Mouse (Mus musculus): ENCODE data around the gene Soat1. TPM values are rescaled to one million over a fixed set of nuclear protein-coding genes. Genes with fewer than 3 reads are reported as not detected.

Soat1 gene
- total and polyA plus RNA-seq, 2 experiments from 2014 or later: 16.2 to 35.8 TPM

DNA sequence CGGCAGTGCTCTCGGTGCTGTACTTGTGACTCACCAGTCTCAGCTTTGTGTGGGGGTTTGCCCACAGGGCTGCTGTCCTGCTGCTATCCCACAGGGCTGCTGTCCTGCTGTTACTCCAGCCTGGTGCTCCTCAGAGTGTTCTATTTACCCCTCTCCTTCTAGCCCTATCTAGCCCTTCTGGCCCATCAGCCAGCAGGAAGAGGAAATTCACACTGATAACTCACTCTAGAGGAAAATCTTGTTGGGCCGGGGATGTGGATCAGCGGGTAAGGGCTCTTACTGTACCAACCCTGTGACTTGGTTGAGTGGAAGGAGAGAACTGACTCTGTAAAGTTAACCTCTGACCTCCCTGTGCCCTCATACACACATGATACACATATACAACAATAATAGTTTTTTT, 81.0 kb downstream of the Soat1 start:
- Histone ChIP-seq H3K9me3 (ENCODE audit: low read length) (no peaks in the 10 kb centered on the region), H3K27ac (no peak overlapping the region), H3K4me1 (ENCODE audit: insufficient read depth, low read length) (no peaks in the 10 kb centered on the region), H3K9ac (replicated peaks; ENCODE audit: low read length) (no peak overlapping the region), H3K4me2 (ENCODE audit: low read depth, low read length) (no peak overlapping the region), H3K36me3 (ENCODE audit: insufficient read depth, low read length) (no peaks in the 10 kb centered on the region), H3K27me3 (ENCODE audit: insufficient read depth, low read length) (no peaks in the 10 kb centered on the region), H3K4me3 (ENCODE audit: low read length) (no peak overlapping the region)
- no peak for TF ChIP-seq CTCF (IDR thresholded peaks at IDR 0.05; ENCODE audit: low read depth)
- DNase-seq (ENCODE audit: low spot score) (no peak), ATAC-seq (no peak)
- 85% methylated on average over 4 of the region's 4 CpGs for WGBS

- DNase-seq (ENCODE audit: low spot score): no peak
- H3K4me2 ChIP-seq (ENCODE audit: low read depth, low read length): no peak overlapping the region
- H3K4me3 ChIP-seq (ENCODE audit: low read length): no peak overlapping the region
- no peak overlapping the region for H3K27ac ChIP-seq
- no peak for TF ChIP-seq CTCF (IDR thresholded peaks at IDR 0.05; ENCODE audit: low read depth)
- ATAC-seq: no peak
- no peaks in the 10 kb centered on the region for H3K27me3 ChIP-seq (ENCODE audit: insufficient read depth, low read length)
- H3K36me3 ChIP-seq (ENCODE audit: insufficient read depth, low read length): no peaks in the 10 kb centered on the region
- 68% methylated on average over 3 of the region's 3 CpGs for WGBS
- no peaks in the 10 kb centered on the region for H3K4me1 ChIP-seq (ENCODE audit: insufficient read depth, low read length)
- H3K9ac ChIP-seq (replicated peaks; ENCODE audit: low read length): no peak overlapping the region
- H3K9me3 ChIP-seq (ENCODE audit: low read length): no peaks in the 10 kb centered on the region
Observed at GRCm38 (mm10) chr1:156386880-156387279, 87.3 kb downstream of the Soat1 start.

DNA sequence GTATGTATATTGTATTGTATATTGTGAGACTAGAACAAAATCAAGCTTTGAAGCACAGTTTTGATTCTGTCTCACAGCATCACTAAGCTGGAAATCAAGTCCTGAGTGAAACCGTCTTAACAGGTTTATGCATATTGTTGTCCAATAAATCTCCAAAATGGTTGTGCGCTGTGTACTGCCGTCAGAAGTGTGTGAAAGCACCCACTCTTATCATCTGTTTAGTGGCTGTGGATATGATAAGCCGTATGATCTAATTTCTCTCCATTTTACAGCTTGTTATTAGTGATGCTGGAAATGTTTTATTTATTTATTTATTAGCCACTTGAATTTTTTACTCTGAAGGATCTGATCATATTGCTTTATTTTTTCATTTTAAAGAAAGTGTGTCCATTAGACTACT, 87.9 kb downstream of the Soat1 start:
- WGBS: 93% methylated on average over 4 of the region's 4 CpGs
- H3K4me2 ChIP-seq (ENCODE audit: low read depth, low read length): no peak overlapping the region
- H3K4me3 ChIP-seq (ENCODE audit: low read length): no peak overlapping the region
- no peaks in the 10 kb centered on the region for H3K9me3 ChIP-seq (ENCODE audit: low read length)
- no peak overlapping the region for H3K27ac ChIP-seq
- TF ChIP-seq CTCF (IDR thresholded peaks at IDR 0.05; ENCODE audit: low read depth): no peak
- DNase-seq (ENCODE audit: low spot score): no peak
- no peaks in the 10 kb centered on the region for H3K36me3 ChIP-seq (ENCODE audit: insufficient read depth, low read length)
- no peak overlapping the region for H3K9ac ChIP-seq (replicated peaks; ENCODE audit: low read length)
- no peaks in the 10 kb centered on the region for H3K27me3 ChIP-seq (ENCODE audit: insufficient read depth, low read length)
- no peaks in the 10 kb centered on the region for H3K4me1 ChIP-seq (ENCODE audit: insufficient read depth, low read length)
- ATAC-seq: no peak

DNA sequence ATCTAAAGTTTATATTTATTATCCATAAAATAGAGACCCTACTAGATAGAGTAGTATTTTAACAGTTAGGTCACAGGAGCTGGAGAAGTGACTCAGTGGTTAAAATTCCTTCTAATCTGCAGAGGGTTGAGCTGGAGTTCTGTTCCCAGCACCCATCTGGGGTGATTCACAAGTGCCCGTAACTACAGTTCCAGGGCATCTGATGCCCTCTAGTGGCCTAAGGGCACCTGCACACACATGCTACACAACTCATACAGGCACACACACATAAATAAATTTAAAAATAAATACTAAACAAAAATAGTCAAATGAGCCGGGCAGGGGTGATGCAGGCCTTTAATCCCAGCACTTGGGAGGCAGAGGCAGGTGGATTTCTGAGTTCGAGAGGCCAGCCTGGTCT, 92.9 kb downstream of the Soat1 start:
- H3K4me2 ChIP-seq (ENCODE audit: low read depth, low read length): no peak overlapping the region
- H3K9me3 ChIP-seq (ENCODE audit: low read length): no peaks in the 10 kb centered on the region
- no peak overlapping the region for H3K27ac ChIP-seq
- no peak for DNase-seq (ENCODE audit: low spot score)
- H3K4me1 ChIP-seq (ENCODE audit: insufficient read depth, low read length): no peaks in the 10 kb centered on the region
- no peak overlapping the region for H3K9ac ChIP-seq (replicated peaks; ENCODE audit: low read length)
- 95% methylated on average over 3 of the region's 3 CpGs for WGBS
- TF ChIP-seq CTCF (IDR thresholded peaks at IDR 0.05; ENCODE audit: low read depth): no peak
- H3K4me3 ChIP-seq (ENCODE audit: low read length): no peak overlapping the region
- no peak for ATAC-seq
- no peaks in the 10 kb centered on the region for H3K36me3 ChIP-seq (ENCODE audit: insufficient read depth, low read length)
- H3K27me3 ChIP-seq (ENCODE audit: insufficient read depth, low read length): no peaks in the 10 kb centered on the region

Other genes with a start within 250 kb of the Soat1 start
- gene Tdrd5, start 170.7 kb downstream of the Soat1 start, total RNA-seq (2014; rRNA removed): 0.93 and 1.5 TPM in 2 replicates
- 1.0 and 1.3 TPM in 2 replicates for gene Tdrd5, start 170.7 kb downstream of the Soat1 start, polyA plus RNA-seq (2015; fragmentation: Nextera tagmentation; extraction: Ambion mirVana)
- 0.31 and 0.47 TPM in 2 replicates for gene Nphs2, start 163.6 kb downstream of the Soat1 start, total RNA-seq (2014; rRNA removed)
- gene Nphs2, start 163.6 kb downstream of the Soat1 start, polyA plus RNA-seq (2015; fragmentation: Nextera tagmentation; extraction: Ambion mirVana): 0.63 and 0.64 TPM in 2 replicates
- 585 and 612 TPM in 2 replicates for gene Gm2000, start 108.3 kb downstream of the Soat1 start, total RNA-seq (2014; rRNA removed)
- gene Gm2000, start 108.3 kb downstream of the Soat1 start, polyA plus RNA-seq (2015; fragmentation: Nextera tagmentation; extraction: Ambion mirVana): 468 and 472 TPM in 2 replicates
- gene Axdnd1, start 53.2 kb downstream of the Soat1 start, total RNA-seq (2014; rRNA removed): 0.16 TPM in 1 of 2 replicates, not detected in the other
- gene Axdnd1, start 53.2 kb downstream of the Soat1 start, polyA plus RNA-seq (2015; fragmentation: Nextera tagmentation; extraction: Ambion mirVana): 0.33 and 0.40 TPM in 2 replicates
- 11.8 and 13.4 TPM in 2 replicates for gene Gm10031, start 49.7 kb upstream of the Soat1 start, total RNA-seq (2014; rRNA removed)
- gene Gm10031, start 49.7 kb upstream of the Soat1 start, polyA plus RNA-seq (2015; fragmentation: Nextera tagmentation; extraction: Ambion mirVana): 0.40 and 0.44 TPM in 2 replicates
- 27.1 and 32.9 TPM in 2 replicates for gene Abl2, start 84.5 kb upstream of the Soat1 start, total RNA-seq (2014; rRNA removed)
- 4.4 and 4.5 TPM in 2 replicates for gene Abl2, start 84.5 kb upstream of the Soat1 start, polyA plus RNA-seq (2015; fragmentation: Nextera tagmentation; extraction: Ambion mirVana)
- gene Tor3a, start 200.0 kb upstream of the Soat1 start, total RNA-seq (2014; rRNA removed): 2.4 and 5.6 TPM in 2 replicates
- 3.0 and 4.3 TPM in 2 replicates for gene Tor3a, start 200.0 kb upstream of the Soat1 start, polyA plus RNA-seq (2015; fragmentation: Nextera tagmentation; extraction: Ambion mirVana)
- 53.7 TPM in 2 replicates for gene Fam20b, start 244.8 kb upstream of the Soat1 start, total RNA-seq (2014; rRNA removed)
- 27.7 and 29.6 TPM in 2 replicates for gene Fam20b, start 244.8 kb upstream of the Soat1 start, polyA plus RNA-seq (2015; fragmentation: Nextera tagmentation; extraction: Ambion mirVana)